Mouse (Mus musculus) cerebellum, adult 11 months (tissue): ENCODE data around the gene Scn3b.
A peak's percentile ranks its signal among the peaks of the same experiment; 100 is the strongest.

Source experiments
- DNase-seq: peaks from one replicate; pipeline ENCODE4 v3.0.0; 2022

The Scn3b gene

DNA sequence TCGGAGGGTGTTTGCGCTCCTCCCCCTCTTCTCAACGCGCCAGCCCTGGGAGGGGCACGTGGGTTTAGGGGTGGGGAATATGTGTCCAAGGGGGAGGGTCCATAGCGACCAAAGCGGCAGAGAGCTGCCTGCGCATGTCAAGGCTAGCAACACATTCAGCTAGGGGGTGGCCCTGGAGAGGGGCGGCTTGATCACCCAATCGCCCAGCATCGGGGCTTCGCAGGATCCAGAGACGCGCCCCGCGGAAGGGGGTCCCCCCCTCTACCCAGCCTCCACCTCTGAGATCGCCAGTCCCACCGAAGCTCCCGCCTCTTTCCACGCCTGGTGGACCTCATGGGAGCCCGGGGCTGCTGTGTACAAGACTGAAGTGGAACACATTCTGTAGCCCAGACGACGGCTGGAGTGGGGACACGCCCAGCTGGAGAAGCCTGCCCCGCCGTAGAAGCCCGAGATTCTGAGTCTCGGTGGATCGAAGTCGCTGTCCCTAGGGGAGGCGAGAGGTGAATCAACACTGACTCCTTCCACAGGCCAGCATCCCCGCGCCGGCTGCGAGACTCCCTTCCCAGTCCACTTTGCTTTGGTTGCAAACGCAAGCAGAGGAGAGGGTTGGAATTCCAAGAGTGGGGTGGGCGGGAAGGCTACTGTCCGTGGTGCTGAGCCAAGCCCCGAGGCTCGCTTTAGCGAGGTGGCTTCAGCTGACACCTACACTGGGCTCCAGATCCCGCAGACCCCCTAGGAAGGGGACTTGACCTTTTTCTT lies at the start of gene Scn3b:
Gene Scn3b, plus strand, starts transcription at position 115 of the 759 bp plus-strand sequence.
- DNase-seq: no peak

DNA sequence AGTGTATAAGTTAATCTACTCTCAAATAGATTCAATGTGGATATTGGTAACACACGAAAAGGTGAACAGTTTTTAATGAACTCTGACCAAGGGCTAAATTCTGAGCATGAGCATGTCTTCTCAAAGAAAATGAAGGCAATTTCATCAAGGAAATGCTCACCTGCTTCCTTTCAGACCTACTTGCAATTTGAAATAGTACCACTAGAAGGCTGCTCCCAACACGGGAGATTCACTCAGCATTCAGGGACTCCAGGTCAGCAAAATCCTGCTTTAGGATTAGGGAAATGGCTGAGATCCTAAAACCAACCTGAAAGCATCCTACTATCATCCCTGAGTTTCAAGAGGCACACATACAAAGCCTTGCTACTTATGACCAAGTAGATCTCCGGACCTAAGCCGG lies 44.7 kb upstream of the Scn3b start:
- DNase-seq: no peak

DNA sequence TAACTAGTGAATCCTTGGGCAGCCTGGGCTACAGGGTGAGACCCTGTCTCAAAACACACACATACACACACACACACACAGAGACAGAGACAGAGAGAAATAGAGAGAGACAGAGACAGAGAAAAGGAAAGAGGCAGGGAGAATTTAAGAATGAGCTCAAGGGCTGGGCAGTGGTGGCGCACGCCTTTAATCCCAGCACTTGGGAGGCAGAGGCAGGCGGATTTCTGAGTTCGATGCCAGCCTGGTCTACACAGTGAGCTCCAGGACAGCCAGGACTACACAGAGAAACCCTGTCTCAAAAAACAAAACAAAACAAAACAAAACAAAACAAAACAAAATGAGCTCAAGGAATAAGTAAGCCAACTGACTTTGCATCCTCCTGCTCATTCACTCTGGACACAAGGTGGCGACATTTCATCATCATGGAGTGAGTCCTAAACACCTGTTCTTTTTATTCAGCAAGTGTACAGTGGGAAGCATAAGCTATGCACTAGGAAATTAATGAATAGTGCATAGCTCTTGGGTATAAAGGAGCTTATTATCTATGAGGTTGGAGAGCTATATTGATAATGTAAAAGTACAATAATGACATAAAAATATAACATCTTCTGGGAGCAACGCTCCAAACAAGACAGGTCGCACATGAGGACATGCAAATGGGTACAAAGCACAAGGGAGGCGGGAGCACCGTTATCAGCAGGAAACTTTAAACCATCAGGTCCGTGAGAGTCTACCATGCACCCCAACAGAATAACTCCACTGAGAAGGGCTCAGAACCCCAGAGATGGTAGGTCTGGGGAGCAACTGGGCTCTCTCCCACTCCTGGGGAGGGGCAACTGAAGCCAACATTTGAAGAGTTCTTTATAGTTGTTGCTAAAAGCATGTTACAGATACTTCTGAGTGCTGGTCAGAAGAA lies 40.9 kb upstream of the Scn3b start:
- DNase-seq: peak; percentile 32

DNA sequence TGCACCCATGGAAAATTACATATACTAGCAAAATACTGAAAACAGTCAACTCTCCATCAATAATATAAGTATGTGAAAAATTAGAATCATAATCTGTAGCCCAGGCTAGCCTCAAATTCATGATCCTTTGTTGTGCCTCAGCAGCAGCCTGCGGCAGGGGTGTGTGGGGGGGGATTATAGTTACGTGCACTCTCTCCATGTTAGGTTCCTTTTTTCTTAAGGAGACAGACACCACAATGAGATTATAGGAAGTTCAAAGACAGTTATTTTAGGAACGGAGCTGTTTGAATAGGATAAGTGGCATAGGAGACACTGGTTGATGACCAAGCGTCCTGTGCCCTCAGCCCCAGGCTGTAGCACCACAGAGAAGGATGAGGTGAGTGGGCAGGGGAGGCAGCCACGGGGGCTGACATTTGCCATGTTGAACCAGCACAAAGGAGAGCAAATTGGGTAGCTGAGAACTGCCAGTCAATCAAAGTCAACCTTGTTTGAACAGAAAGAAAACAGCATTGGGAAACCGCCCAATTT lies 40.1 kb upstream of the Scn3b start:
- no peak for DNase-seq

DNA sequence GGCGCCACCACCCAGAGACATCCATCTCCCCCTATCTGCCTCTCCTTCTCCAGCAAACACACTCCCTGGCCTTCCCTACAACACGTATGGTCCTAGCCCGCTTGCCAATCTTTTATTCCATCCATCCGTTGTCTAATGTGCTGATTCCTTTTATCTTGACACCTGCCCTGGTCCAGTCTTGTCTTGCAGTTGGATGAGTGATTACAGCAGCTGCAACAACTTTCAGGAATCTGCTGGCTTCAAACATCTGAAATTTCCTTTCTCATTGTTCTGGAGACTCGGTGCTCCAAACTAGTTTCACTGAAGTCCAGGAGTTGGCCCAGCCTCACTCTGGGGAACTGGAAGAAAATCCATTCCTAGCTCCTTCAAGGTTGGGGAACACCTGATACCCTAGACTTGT lies 39.5 kb upstream of the Scn3b start:
- DNase-seq: no peak

DNA sequence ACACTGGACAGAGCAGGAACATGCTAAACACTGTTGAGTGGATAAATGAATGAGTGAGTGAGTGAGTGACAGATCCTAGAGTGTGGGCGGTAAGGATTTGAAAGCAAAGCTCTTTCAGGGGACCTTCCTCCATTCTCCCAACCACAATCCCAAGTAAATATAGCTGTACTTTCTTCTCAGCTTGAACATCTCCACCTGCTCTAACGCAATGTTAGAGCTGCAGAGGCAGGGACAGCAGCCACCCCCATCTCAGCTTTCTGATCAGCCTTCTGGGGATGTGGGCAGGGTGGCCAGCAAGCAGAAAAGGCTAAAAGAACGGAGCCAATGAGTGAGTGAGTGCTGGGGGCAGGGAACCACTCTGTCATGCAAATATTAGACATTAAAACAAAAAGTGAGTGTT lies 38.0 kb upstream of the Scn3b start:
- no peak for DNase-seq

DNA sequence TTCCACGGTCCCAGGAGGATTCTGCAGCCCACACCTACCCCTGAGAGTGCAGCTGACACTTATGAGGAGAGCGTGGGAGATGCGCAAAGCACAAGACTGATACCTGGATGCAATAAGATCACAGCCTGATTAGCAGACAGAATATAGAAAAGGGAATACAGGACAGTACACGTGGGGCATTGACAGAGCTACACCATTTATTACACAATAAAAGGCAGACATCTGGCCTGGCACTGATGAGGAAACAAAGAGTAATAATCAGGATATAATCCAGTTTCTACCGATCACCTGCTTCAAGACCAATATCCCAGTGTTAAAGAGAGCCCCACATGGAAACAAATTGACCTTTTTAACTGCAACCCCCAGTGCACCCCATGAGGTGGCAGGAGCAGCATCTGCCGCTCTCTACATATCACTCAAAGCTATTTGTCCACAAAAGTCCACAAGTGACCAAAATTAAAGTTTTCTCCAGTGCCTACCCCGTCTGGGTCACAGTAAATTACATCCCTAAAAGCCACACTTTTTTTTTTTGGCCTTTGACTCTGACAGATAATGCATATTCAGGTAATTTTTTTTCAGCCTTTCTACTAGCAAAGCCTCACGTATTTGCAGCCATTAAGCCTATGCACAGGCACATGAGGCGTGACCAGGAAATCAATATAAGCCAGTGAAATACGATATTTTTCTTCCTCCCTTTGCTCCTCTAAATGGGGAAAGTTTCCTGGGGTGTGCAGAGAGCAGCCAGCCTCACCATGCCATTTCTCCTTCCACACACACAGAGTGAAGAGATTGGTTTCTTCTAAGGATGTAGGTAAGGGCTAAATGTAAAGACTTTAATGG lies 34.6 kb upstream of the Scn3b start:
- no peak for DNase-seq

DNA sequence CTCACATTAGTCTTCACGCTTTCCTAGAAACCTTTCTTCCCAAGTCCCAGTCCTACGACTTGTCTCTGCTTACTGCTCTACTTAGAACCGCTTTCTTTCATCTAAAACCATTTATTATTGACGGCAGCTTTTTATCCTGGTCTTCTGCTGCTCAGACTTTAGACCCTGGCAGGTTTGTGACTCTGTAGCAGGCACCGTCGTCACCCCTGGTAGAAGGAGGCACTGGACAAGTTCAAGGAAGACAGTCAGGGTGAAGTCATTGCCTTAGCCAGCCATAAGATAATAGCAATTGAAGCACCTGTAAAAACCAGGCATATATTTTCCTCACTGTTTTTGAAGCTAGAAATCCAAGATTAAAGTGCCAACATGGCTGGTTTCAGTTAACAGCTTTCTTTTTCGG lies 33.8 kb upstream of the Scn3b start:
- DNase-seq: no peak

DNA sequence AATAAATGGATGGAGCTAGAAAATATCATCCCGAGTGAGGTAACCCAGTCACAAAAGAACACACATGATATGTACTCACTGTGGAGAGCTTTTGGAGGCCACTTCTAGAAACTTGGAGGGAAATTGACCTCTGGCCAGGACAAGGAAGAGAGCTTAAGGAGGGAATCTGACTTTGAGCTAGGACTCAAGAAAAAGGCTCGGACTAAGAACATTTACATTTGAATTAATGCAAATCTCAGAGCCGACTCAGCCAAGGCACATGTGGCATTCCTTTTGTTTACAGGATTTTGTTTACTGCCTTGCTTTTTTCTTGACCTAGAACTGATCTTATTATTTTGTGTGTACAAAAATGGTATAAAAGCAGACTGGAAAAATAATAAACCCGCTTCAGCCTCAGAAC lies 29.3 kb upstream of the Scn3b start:
- no peak for DNase-seq

DNA sequence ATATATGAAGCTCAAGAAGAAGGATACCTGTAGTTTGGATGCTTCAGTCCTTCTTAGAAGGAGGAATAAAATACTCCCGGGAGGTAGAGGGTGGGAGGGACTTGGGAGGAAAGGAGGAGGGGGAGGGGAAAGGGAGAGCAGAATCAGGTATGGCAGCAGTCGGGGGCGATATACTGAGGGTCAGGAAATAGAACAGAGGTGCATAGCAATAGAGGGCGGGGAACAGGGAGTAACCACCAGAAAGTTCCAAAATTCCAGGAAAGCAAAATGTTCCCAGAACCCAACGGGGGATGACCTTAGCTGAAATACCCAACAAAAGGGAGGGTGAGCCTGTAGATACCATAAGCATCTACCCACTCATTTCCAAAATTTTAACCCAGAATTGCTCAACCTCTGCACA lies 28.7 kb upstream of the Scn3b start:
- no peak for DNase-seq

DNA sequence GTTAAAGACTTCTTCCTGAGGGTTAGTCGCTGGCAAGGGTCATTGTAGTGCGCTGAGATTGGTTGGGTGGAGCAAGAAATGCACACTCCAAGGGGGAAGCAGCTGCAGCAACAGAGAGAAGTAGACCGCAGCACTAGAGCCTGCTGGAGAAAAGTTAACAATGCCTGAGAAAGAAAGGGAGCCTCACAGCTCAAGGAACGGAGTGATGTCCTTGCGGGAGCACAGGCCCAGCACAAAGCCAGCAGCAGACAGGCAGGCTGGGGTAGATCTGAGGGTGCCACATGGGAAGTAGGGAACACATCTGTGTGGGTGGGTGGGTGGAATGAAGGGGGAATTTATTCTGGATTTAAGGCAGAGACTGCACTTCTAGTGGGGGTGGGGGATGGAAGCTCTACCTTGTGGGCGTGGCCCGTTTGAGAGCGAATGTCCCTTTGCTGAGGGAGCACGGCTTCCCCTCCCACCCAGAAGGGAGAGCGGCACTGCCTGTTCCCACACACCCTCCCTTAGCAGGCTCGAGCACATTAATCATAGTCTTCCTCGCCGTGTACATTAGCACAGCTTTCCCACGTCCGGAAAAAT lies 27.7 kb upstream of the Scn3b start:
- peak; percentile 9 for DNase-seq

DNA sequence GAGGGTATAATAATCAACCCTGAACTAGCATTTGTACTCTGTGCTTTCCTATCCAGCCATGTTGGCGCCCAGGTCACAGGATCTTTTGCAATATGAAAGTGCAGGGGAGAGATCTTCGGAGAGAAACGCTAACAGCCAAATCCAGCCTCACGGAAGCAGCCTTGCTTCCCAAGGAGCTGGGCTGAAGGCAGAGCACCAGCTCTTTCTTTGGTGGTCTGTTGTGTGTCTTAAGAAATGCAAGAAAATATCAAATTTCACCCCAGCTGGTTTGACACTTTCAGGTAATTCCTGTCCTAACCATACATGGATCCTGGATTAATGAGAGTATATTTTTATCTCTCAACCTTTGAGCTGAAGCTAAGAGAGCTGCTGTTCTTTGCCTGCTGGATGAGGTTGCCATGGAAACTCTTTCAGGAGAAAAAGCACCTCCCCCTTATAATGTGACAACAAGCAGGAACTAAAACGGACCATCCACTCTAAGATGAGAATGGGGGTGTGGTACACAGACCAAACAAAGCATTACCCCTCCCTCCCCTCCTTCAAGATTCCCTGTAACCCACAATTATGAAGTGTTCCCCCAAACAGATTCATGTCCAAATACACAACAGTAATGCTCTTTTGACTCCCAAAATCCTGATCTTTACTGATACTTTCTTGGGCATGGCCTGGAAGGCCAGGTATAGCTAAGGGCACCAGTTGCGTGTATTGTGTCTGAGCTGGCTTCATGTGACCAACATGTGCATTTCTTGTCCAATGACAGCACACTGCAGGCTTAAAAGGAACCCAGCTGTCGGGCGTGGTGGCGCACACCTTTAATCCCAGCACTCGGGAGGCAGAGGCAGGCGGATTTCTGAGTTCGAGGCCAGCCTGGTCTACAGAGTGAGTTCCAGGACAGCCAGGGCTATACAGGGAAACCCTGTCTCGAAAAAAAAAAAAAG lies 26.8 kb upstream of the Scn3b start:
- DNase-seq: no peak

DNA sequence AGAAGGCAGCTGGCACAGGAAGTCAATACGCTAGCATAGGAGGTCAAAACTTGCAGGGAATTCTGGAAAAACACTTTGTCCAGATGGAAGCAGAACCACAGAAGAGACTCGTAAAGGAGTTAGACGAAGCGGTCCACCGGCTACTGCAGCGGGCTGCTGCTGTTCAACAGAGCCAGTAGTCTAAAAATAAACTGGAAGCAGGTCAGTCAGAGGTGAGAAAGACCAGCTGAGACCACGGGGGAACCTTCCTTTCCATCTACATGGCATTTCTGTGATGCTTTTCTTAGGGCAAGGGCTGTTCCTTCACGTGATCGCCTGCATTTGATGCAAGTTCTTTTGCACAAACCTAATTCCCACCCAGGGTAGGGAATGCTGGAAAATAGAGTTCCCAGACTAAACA lies 23.6 kb upstream of the Scn3b start:
- no peak for DNase-seq

DNA sequence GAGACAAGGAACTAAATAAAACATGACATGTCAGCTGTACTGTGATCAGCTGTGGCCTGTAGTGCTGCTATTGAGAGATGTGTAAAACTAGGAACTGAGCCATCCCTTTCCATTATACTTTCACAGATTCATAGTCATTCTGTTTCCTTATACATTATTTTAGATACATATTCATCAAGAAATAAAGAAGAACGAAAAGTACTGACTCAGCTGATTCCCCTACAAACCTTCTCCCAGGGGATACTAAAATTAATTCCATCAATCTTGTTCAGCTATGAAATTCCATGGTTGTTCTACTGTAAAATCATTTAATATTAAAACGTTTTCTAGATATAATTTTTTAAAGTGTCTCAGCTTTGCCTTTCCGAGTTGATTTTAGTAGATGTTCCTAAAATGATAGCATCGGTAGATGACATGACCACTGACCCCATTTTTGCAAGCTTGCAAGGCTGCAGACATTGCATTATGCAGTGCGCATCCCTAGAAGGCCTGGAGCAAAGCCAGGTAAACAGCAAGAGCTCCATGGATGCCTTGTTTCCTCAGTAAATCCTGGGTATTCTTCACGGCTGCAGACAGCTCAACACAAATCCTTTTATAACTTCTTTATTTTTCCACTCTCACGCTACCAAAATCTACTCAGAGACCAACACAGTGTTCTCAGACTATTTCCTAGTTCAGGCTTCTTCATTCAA lies 22.9 kb upstream of the Scn3b start:
- no peak for DNase-seq

DNA sequence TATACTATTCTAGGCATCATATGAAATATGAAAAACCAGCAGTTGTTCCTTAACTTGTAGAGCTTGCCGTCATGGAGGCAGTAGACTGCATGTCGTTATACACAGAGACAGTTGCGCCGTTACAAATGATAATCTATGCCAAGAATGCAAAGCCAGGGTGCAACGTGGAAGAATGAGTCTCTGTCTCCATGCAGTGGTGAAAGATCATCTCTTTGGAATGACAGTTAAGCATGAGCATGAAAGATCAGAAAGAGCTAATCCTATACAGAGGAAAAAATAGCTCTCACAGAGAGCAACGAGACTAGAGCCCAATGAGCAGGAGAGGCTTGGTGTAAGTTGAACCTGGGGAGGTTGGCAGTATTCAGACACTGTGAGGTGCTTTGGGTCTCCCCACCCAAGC lies 22.3 kb upstream of the Scn3b start:
- no peak for DNase-seq

DNA sequence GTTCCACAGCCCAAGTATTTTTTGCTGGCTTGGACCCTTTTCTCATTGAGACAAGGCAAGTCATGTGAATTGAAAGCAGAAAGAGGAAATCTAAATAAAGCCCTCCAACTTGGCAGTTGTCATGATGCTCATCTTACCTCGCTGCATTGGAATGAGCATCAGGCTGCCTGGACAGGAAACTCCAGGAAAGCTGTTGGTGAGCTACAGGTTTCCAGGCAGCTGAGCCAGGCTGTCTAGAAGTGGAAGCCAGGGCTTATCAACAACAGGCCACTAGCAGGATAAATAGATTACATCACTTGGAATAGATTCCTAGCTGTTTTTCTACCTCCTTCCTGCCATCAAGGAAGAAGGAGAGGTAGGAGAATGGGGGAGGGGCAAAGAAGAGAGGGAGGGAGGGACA lies 19.9 kb upstream of the Scn3b start:
- DNase-seq: no peak

DNA sequence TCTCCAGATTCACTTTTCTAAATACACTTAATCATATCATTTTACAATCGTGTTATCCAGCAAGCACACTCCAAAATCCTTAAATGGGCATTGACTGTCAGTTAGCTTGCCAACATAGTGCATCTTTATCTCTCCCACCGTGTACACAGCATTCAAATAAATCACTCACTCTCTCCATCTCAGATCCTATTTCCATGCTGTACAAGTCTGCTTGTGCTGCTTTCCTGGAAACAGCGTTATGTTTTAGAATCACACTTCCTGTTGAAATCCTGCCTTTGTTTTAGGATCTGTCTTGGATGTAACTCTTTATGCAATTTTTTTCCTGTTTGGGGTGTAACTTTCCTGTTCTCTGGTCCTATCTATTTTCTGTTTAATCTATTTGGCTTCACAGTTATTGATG lies 16.6 kb upstream of the Scn3b start:
- no peak for DNase-seq

DNA sequence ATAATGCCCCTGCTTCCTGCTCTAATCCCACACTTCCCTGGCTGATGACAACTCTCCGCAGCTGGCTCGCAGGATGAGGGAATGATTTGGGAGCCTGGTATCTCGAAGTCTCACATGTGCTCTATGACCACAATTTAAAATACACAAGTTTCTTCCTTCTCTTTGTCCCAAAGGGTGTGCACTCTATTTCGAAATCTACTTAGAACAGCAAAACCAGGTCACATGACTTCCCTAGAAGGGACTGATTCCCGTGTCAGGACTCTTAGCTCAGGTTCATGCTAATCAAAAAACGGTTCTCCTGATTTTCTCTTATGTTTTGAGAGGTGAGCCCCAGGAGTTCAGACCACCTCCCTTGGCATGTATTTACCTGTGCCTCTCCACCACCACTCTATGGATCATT lies 5.1 kb upstream of the Scn3b start:
- DNase-seq: no peak

DNA sequence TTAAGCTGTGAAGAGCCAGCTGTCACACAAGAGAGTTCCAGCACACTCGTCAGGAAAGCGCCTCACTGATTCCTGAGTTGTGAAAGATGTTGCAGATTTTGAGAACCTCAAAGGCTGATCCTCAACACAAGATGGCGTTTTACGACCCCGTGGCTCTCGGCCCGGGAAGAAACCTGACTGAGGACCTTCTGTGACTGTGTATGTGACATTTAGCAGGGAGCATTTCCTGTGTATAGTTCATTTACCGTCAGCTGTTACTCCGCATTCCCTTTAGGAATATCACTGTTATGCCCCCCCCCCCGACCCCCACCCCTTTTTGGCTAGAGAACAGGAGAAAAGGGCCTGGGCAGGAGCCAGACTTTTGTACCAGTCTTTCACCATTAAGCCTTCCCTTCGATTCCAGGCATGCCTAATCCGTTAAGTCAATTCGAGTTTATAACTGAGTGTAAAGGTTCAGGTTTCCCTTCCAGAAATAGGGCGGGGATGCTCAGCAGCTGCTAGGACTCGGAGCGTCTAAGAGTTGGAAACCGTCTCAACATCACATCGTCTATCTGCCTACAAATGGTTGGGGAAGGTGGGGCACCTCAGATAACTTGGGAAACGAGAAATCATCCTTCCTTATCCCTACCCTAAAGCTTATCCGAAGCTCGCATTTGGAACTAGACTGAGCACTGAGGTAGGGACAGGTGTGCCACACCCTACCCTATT lies 823 bp upstream of the Scn3b start:
- no peak for DNase-seq

DNA sequence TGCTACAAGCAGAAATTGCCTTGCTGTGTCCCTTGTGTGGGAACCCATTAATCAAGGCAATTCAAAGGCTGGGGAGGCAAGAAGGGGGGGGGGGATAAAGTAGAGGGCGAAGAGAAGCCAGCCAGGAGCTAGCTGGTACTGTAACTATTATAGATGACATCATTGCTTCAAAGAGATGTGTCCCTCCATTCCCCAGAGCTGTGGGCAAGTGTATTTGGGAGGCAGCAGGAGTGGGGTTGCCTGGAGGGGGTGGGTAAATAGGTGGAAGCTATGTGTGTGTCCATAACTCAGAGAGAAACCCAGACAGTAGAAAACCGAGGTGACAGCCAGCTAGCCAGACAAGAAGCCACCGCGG lies 292 bp upstream of the Scn3b start:
- no peak for DNase-seq
